Mouse (Mus musculus) liver, adult 2 months (tissue): ENCODE data around the gene Ctr9.

Experiments
- CTCF ChIP-seq: fragments of 200-500 bp; IDR thresholded peaks from 2 replicates; pipeline ENCODE4 v1.5.1; 2011; ENCODE audit warnings: low read depth, low read length, control low read depth
- POLR2A ChIP-seq: fragments of 200-500 bp; IDR thresholded peaks from 2 replicates; pipeline ENCODE4 v1.6.1; 2011; ENCODE audit warnings: low read length, control low read depth; ENCODE audit not compliant: insufficient read depth; ENCODE audit errors: extremely low read depth

DNA sequence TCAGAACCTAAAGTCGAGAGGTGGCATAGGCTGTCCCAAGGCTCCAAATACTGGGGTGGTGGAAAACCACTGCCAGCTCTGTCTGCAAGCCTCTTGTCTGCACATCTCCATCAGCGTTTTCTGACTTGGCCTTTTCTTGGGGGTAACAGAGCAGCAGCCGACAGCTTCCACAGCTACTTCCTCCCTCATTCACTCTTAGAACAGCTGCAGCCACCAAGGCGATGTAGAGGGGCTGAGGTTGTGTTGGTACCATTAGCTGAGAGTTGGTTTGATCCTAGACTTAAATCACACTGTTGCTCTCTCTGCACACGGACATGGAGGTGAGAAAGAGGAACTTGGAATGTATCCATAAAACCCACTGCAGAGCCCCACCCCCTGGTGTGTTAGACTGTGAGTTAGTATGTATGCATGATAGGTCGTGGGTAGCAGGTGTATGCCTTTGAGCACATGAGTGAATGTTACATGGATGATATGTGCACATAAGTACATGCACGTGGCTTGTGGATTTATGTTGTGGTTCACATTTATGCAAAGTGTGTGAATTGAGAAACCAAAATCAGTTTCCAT lies 14.6 kb upstream of the Ctr9 start:
- TF ChIP-seq CTCF (no peak), POLR2A (no peak)
